Mouse (Mus musculus) liver, adult 10 weeks (tissue): ENCODE measurements around the gene Pln. TPM values are rescaled to one million over a fixed set of nuclear protein-coding genes. Genes with fewer than 3 reads are reported as not detected.

ENCODE experiments used
- polyA plus RNA-seq: library from polyadenylated mRNA; stranded (reverse); fragments of 350-450 nt; fragmentation: Illumina TruSeq; extraction: RNeasy Lipid Tissue Mini Kit (QIAGEN cat#74804); gene quantifications from one replicate; pipeline ENCODE4 v1.2.3, GENCODE M21; 2014; ENCODE audit warnings: low read depth, low replicate concordance

Pln gene
- 0.79 TPM for polyA plus RNA-seq

DNA sequence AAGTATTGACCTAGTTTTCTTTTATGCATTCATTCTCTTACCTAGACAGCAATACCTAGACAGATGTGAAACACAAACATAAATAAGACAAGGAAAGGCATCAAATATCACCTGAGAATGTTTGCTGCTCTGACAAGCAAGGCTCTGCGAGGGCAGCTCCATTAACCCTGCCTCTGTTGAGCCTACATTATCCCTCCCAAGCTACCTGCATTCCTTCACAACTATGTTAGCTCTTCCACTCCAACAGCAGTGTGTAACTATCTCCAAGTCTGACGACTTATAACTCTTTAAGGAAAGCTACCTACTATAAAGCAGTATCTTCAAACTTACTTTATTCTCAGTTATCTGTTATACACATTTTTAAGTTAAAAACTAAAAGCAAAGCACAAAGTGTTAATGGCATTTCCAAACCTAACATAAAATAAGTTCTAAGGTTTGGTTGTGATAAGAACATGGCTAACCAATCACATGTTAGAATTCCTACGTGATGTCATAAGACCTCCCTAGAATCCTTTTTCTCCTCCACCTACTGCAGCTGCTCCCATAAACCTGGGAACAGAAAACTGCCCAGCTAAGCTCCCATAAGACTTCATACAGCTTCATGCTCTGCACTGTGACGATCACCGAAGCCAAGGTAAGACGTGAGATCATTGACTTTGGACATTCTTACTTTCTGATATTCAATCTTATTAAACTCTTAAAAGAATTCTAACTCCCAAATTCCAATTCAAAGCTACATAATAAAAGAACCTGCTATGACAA lies at the start of gene Pln:
TSS of gene Pln (plus strand) at position 506 of the 762 bp plus-strand sequence.

DNA sequence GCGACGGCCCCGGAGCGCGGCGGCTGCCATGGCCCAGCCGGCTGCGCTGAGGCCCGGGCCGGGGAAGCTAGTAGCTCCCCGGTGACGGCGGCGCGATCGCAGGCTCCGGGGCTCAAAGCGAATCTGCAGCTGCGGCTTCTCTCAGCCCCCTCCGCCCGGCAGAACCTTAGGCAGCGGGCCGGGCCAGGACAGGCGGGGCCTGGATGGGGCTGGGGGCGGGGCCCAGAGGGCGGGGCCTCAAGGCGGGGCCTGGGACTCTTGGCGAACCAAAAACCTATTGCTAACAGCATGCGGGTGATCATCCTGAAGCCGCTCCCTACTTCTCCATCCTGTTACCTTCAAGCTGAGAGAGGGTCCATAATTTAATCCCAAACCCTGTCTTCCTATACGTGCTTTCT lies 42.2 kb downstream of the Pln start, which contains the start of gene Cep85l:
TSS of gene Cep85l (minus strand) at position 239 of the 398 bp plus-strand sequence.

Other genes with a start within 250 kb of the Pln start
- 29.8 TPM for gene Cep85l, start 42.3 kb downstream of the Pln start, polyA plus RNA-seq